Mouse (Mus musculus): ENCODE measurements at regions not wholly inside any gene's neighbourhood (a gene's known extent, or its start where the extent isn't known, plus 50 kb on each side); places are given as distances from the start of the nearest gene placed in this dataset.

DNA sequence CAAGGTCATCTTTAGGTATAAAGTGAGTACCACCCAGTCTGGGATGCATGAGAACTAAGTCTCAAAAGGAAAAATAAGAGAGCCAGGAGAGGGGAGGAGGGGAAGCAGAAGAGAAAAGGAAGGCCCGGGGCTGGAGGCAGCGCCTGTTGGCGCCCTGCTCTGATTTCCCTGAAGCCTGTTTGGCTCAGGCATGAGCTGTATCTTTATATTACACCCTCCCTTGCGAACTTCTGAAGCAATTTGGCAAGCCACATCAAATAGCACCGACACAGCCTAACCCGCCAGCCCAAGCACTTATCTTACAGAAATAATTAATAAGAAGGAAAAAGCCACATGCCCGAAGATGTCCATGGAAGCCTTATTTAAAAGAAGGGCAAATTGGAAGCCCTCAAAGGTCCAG lies 129.5 kb downstream of the Vegfa start:
- no peak for DNase-seq
- WGBS: 83% methylated on average over 7 of the region's 7 CpGs
- TF ChIP-seq CTCF (IDR thresholded peaks at IDR 0.05; ENCODE audit: borderline replicate concordance, control insufficient read depth, extremely low read depth, insufficient read depth, low read length, poor library complexity) (no peak), POLR2A (IDR thresholded peaks at IDR 0.05; ENCODE audit: control insufficient read depth, extremely low read depth, insufficient read depth, low read length, poor library complexity) (no peak)
- Histone ChIP-seq H3K27me3 (ENCODE audit: control insufficient read depth, insufficient read depth, low read length) (no peaks in the 10 kb centered on the region), H3K4me1 (replicated peaks; ENCODE audit: control insufficient read depth, insufficient read depth, low read length) (0 out of 2 replicates have a peak, but pooled peaks cover 3% of the 10 kb centered on the region), H3K27ac (ENCODE audit: control insufficient read depth, insufficient read depth, low read length) (no peak overlapping the region), H3K36me3 (ENCODE audit: control insufficient read depth, insufficient read depth, low read length) (no peaks in the 10 kb centered on the region), H3K4me3 (ENCODE audit: control insufficient read depth, insufficient read depth, low read length) (no peak overlapping the region)

DNA sequence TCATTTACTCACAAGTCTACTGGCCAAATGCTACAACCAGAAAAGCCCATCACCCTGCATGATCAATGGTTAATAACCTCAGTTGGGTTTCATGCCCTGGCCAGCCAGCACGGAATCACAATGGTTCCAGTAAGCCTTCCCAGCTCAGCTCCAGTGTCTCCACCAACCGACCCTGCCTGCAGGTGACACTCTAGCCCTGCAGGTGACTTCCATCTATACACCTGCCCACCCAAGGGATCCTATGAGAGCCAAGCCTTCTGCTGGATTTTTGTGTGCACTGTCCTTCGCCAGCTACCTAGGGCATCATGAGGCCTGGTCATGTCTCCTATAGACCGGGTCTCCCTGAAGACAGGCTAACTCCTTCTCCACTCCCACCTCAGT lies 135.3 kb downstream of the Vegfa start:
- H3K4me1 ChIP-seq (replicated peaks; ENCODE audit: control insufficient read depth, insufficient read depth, low read length): no peaks in the 10 kb centered on the region
- no peaks in the 10 kb centered on the region for H3K36me3 ChIP-seq (ENCODE audit: control insufficient read depth, insufficient read depth, low read length)
- 92% methylated on average over 4 of the region's 4 CpGs for WGBS
- H3K27me3 ChIP-seq (ENCODE audit: control insufficient read depth, insufficient read depth, low read length): no peaks in the 10 kb centered on the region
- H3K27ac ChIP-seq (ENCODE audit: control insufficient read depth, insufficient read depth, low read length): no peak overlapping the region
- TF ChIP-seq POLR2A (IDR thresholded peaks at IDR 0.05; ENCODE audit: control insufficient read depth, extremely low read depth, insufficient read depth, low read length, poor library complexity) (no peak), CTCF (IDR thresholded peaks at IDR 0.05; ENCODE audit: borderline replicate concordance, control insufficient read depth, extremely low read depth, insufficient read depth, low read length, poor library complexity) (no peak)
- no peak overlapping the region for H3K4me3 ChIP-seq (ENCODE audit: control insufficient read depth, insufficient read depth, low read length)
- no peak for DNase-seq

DNA sequence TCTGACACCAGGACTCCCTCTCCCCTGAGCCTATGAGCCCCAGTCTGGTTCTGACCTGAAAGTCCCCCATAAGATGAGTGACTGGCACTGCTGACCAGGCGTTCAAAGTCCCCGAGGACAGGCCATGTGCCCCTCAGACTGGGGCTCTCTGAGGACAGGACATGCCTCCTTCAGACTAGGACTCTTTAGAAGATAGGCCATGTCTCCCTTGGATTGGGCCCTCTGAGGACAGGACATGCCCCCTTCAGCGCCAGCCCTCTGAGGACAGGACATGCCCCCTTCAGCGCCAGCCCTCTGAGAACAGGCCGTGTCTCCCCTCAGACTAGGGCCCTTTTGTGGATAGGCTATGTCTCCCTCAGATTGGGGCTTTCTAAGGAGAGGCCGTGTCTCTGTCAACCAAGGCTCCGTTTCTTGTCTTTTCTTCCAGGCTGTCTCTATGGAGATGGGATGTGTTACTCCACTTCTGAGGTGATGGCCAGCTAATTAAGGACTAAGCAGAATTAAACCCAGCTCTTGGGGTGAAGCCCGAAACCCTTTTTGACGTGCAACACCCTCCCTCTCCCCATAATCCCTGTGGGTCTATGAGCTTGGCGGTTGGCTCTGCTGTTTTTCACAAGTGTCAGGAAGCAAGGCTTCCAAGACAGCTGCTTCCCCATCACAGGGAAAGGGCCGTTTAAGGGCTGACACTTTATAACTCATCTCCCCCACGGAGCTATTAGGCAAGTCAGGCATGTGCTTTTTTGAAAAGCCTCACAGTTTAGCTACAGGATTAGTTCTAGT lies 135.8 kb downstream of the Vegfa start:
- no peak overlapping the region for H3K4me3 ChIP-seq (ENCODE audit: control insufficient read depth, insufficient read depth, low read length)
- TF ChIP-seq POLR2A (IDR thresholded peaks at IDR 0.05; ENCODE audit: control insufficient read depth, extremely low read depth, insufficient read depth, low read length, poor library complexity) (no peak), CTCF (IDR thresholded peaks at IDR 0.05; ENCODE audit: borderline replicate concordance, control insufficient read depth, extremely low read depth, insufficient read depth, low read length, poor library complexity) (no peak)
- DNase-seq: no peak
- 92% methylated on average over 12 of the region's 12 CpGs for WGBS
- no peaks in the 10 kb centered on the region for H3K27me3 ChIP-seq (ENCODE audit: control insufficient read depth, insufficient read depth, low read length)
- H3K27ac ChIP-seq (ENCODE audit: control insufficient read depth, insufficient read depth, low read length): no peak overlapping the region
- H3K36me3 ChIP-seq (ENCODE audit: control insufficient read depth, insufficient read depth, low read length): no peaks in the 10 kb centered on the region
- H3K4me1 ChIP-seq (replicated peaks; ENCODE audit: control insufficient read depth, insufficient read depth, low read length): no peaks in the 10 kb centered on the region

DNA sequence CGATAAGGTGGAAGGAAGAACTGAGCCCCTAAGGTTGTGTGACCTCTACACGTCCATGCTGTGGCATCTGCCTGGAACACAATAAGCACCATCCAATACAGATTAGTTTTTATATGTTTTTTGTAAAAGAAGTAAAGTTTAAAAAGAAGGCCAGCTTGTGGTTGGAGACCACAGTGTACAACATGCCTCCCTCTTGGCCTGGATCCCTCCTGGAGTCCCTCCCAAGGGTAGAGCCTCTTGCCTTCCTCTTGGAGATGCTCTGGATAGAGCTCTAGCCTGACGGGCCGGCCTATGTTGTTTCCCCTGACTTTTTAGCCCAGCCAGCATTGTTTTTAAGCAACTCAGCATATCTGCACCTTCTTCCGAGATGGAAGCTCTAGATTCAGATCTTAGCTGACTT lies 138.0 kb downstream of the Vegfa start:
- no peaks in the 10 kb centered on the region for H3K27me3 ChIP-seq (ENCODE audit: control insufficient read depth, insufficient read depth, low read length)
- WGBS: 95% methylated on average over 5 of the region's 5 CpGs
- H3K36me3 ChIP-seq (ENCODE audit: control insufficient read depth, insufficient read depth, low read length): no peaks in the 10 kb centered on the region
- no peaks in the 10 kb centered on the region for H3K4me1 ChIP-seq (replicated peaks; ENCODE audit: control insufficient read depth, insufficient read depth, low read length)
- no peak for DNase-seq
- H3K27ac ChIP-seq (ENCODE audit: control insufficient read depth, insufficient read depth, low read length): no peak overlapping the region
- no peak for TF ChIP-seq POLR2A (IDR thresholded peaks at IDR 0.05; ENCODE audit: control insufficient read depth, extremely low read depth, insufficient read depth, low read length, poor library complexity)
- H3K4me3 ChIP-seq (ENCODE audit: control insufficient read depth, insufficient read depth, low read length): no peak overlapping the region

DNA sequence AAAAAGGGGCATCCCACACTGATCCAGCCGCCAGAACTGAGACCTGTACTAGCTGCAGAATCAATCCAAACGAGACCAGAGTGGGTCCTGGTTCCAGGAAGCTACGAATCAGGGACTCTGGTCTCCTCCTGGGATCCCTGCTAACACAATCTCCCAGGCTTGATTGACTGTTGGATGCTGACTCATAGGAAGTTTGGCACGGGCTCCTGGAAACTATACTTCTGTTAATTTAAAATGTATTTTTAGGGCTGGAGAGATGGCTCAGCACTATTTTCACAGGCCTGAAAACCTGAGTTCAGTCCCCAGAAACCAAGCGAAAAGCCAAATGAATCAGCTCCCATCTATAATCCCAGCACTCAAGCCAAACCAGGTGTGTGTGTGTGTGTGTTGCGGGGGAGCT lies 138.5 kb downstream of the Vegfa start:
- TF ChIP-seq POLR2A (IDR thresholded peaks at IDR 0.05; ENCODE audit: control insufficient read depth, extremely low read depth, insufficient read depth, low read length, poor library complexity) (no peak), CTCF (IDR thresholded peaks at IDR 0.05; ENCODE audit: borderline replicate concordance, control insufficient read depth, extremely low read depth, insufficient read depth, low read length, poor library complexity) (no peak)
- Histone ChIP-seq H3K27ac (ENCODE audit: control insufficient read depth, insufficient read depth, low read length) (no peak overlapping the region), H3K36me3 (ENCODE audit: control insufficient read depth, insufficient read depth, low read length) (no peaks in the 10 kb centered on the region), H3K4me1 (replicated peaks; ENCODE audit: control insufficient read depth, insufficient read depth, low read length) (no peaks in the 10 kb centered on the region), H3K27me3 (ENCODE audit: control insufficient read depth, insufficient read depth, low read length) (no peaks in the 10 kb centered on the region), H3K4me3 (ENCODE audit: control insufficient read depth, insufficient read depth, low read length) (no peak overlapping the region)
- DNase-seq: no peak
- WGBS: 83% methylated on average over 6 of the region's 6 CpGs

DNA sequence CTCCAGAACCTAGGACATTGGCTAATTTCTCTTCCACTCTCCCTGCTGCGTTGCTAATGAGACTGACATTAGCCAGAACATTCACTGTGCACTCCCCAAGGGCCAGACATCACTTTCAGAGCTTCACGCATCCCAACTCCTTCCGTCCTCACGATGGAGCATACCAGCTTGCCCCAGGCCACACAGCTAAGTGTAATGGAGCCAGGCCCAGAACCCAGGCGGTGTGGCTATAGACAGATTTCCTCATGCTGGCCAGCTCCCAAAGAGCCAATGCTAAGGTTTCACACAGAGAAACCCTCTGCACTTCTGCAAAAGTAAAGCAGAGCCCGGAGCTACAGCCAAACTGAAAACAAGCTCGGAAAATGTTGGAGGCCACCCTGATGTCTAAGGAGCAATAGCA lies 139.1 kb downstream of the Vegfa start:
- TF ChIP-seq POLR2A (IDR thresholded peaks at IDR 0.05; ENCODE audit: control insufficient read depth, extremely low read depth, insufficient read depth, low read length, poor library complexity): no peak
- no peak for TF ChIP-seq CTCF (IDR thresholded peaks at IDR 0.05; ENCODE audit: borderline replicate concordance, control insufficient read depth, extremely low read depth, insufficient read depth, low read length, poor library complexity)
- no peak for DNase-seq
- H3K36me3 ChIP-seq (ENCODE audit: control insufficient read depth, insufficient read depth, low read length): no peaks in the 10 kb centered on the region
- H3K27me3 ChIP-seq (ENCODE audit: control insufficient read depth, insufficient read depth, low read length): no peaks in the 10 kb centered on the region
- H3K4me1 ChIP-seq (replicated peaks; ENCODE audit: control insufficient read depth, insufficient read depth, low read length): no peaks in the 10 kb centered on the region
- 91% methylated on average over 7 of the region's 7 CpGs for WGBS
- no peak overlapping the region for H3K27ac ChIP-seq (ENCODE audit: control insufficient read depth, insufficient read depth, low read length)
- no peak overlapping the region for H3K4me3 ChIP-seq (ENCODE audit: control insufficient read depth, insufficient read depth, low read length)

DNA sequence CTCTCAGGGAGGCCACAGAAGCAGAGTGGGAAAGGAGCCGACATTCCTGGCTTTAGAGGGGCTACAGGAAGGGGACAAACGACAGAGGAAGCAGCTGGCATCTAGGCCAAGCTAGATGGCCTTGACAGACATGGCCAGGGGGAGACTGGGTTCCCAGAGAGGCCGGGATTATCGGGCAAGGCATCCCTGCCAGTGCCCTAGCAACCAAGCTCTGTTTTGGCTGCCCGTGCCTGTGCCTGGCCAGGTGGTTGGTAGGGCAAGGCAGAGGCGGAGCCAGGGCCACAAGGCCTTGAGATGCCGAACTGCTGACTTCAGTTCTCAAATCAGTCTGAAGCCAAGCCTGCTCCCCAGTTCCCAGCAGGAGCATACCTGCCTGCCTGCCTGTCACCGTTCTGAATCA lies 142.7 kb downstream of the Vegfa start:
- WGBS: 70% methylated on average over 8 of the region's 8 CpGs
- DNase-seq: no peak

More for the DNA sequence above, 142.7 kb downstream of the Vegfa start:
- Histone ChIP-seq H3K27ac (ENCODE audit: control insufficient read depth, insufficient read depth, low read length) (no peak overlapping the region), H3K36me3 (ENCODE audit: control insufficient read depth, insufficient read depth, low read length) (no peaks in the 10 kb centered on the region), H3K27me3 (ENCODE audit: control insufficient read depth, insufficient read depth, low read length) (no peaks in the 10 kb centered on the region), H3K4me1 (replicated peaks; ENCODE audit: control insufficient read depth, insufficient read depth, low read length) (no peaks in the 10 kb centered on the region), H3K4me3 (ENCODE audit: control insufficient read depth, insufficient read depth, low read length) (no peak overlapping the region)
- TF ChIP-seq CTCF (IDR thresholded peaks at IDR 0.05; ENCODE audit: borderline replicate concordance, control insufficient read depth, extremely low read depth, insufficient read depth, low read length, poor library complexity) (no peak), POLR2A (IDR thresholded peaks at IDR 0.05; ENCODE audit: control insufficient read depth, extremely low read depth, insufficient read depth, low read length, poor library complexity) (no peak)
